Mouse (Mus musculus) left cerebral cortex, postnatal 25 days (tissue): Measurements from ENCODE around the gene Vwa8. TPM values are rescaled to one million over a fixed set of nuclear protein-coding genes. Genes with fewer than 3 reads are reported as not detected.
"Not testable (repeated sequence)": the region's sequence is repeated elsewhere in the genome, so short reads cannot be mapped to it uniquely, and the experiment has no call there.

Experiments
- DNase-seq, 2 experiments: peaks; one replicate each; pipeline ENCODE4 v3.0.0; 2022; ENCODE audit warnings: low spot score in 2 of 2, mixed read lengths in 1 of 2
- intact Hi-C: fragments of 180-260 bp; cut with DNase I; formaldehyde crosslinking; loops from one replicate; pipeline ENCODE4 v1.15.1; 2025
- total RNA-seq, 2 experiments: library from RNA; stranded (reverse); gene quantifications; 2 replicates each; pipeline ENCODE4 v1.2.3; 2021

Vwa8 gene
- total RNA-seq, 2 experiments from 2014 or later, result 24.5 to 29.2 TPM

- intact Hi-C loops, result loop anchor here (2.0 to 5.0 kb wide), 2 partner anchors 41 to 210 kb away; partner anchors contain the start of gene Dgkh
- peak; percentile 72 to 95 for DNase-seq
Measured at GRCm38 (mm10) chr14:78941741-78942475, 93.1 kb downstream of the Vwa8 start.

- intact Hi-C loops, result no loop called here
- peak in 1 of 2 experiments; percentile 19 for DNase-seq
Measured at GRCm38 (mm10) chr14:78955745-78956144, 106.9 kb downstream of the Vwa8 start.

GRCm38 (mm10) chr14:78970621-78971020, 121.8 kb downstream of the Vwa8 start:
- intact Hi-C loops, result no loop called here
- no peak for DNase-seq

- intact Hi-C loops, result no loop called here
Measured at GRCm38 (mm10) chr14:78972424-78972823, 123.6 kb downstream of the Vwa8 start.

GRCm38 (mm10) chr14:78983104-78983503, 134.3 kb downstream of the Vwa8 start:
- DNase-seq, result no peak
- intact Hi-C loops, result no loop called here

More at GRCm38 (mm10) chr14:78972424-78972823, 123.6 kb downstream of the Vwa8 start:
- DNase-seq, result no peak

- intact Hi-C loops, result no loop called here
- peak; percentile 31 to 64 for DNase-seq
Measured at GRCm38 (mm10) chr14:78984296-78984695, 135.4 kb downstream of the Vwa8 start.

- peak in 1 of 2 experiments; percentile 59 for DNase-seq
- intact Hi-C loops, result no loop called here
Measured at GRCm38 (mm10) chr14:78987543-78987942, 138.7 kb downstream of the Vwa8 start.

GRCm38 (mm10) chr14:78992456-78992855, 143.6 kb downstream of the Vwa8 start:
- intact Hi-C loops, result no loop called here
- DNase-seq, result no peak

GRCm38 (mm10) chr14:78993515-78993914, 144.7 kb downstream of the Vwa8 start:
- intact Hi-C loops, result no loop called here
- no peak for DNase-seq

- DNase-seq, result no peak
- intact Hi-C loops, result no loop called here
Measured at GRCm38 (mm10) chr14:78996359-78996758, 147.5 kb downstream of the Vwa8 start.

- DNase-seq, result no peak
- intact Hi-C loops, result no loop called here
Measured at GRCm38 (mm10) chr14:79003576-79003975, 154.7 kb downstream of the Vwa8 start.

- intact Hi-C loops, result not testable (repeated sequence)
Measured at GRCm38 (mm10) chr14:79017710-79018109, 168.9 kb downstream of the Vwa8 start.

GRCm38 (mm10) chr14:79018564-79018963, 169.7 kb downstream of the Vwa8 start:
- intact Hi-C loops, result no loop called here
- DNase-seq, result no peak

More at GRCm38 (mm10) chr14:79017710-79018109, 168.9 kb downstream of the Vwa8 start:
- not testable (repeated sequence) for DNase-seq

GRCm38 (mm10) chr14:79021725-79022124, 172.9 kb downstream of the Vwa8 start:
- DNase-seq, result no peak
- intact Hi-C loops, result no loop called here

GRCm38 (mm10) chr14:79028996-79029575, 180.2 kb downstream of the Vwa8 start:
- intact Hi-C loops, result no loop called here
- DNase-seq, result no peak

GRCm38 (mm10) chr14:79030715-79031114, 181.9 kb downstream of the Vwa8 start:
- intact Hi-C loops, result no loop called here
- DNase-seq, result no peak

- DNase-seq, result no peak
- intact Hi-C loops, result no loop called here
Measured at GRCm38 (mm10) chr14:79031230-79031740, 182.4 kb downstream of the Vwa8 start.

GRCm38 (mm10) chr14:79033396-79033795, 184.5 kb downstream of the Vwa8 start:
- no peak for DNase-seq
- intact Hi-C loops, result no loop called here

- intact Hi-C loops, result no loop called here
- DNase-seq, result no peak
Measured at GRCm38 (mm10) chr14:79034511-79034913, 185.7 kb downstream of the Vwa8 start.

- no peak for DNase-seq
- intact Hi-C loops, result no loop called here
Measured at GRCm38 (mm10) chr14:79035575-79035974, 186.7 kb downstream of the Vwa8 start.

- intact Hi-C loops, result no loop called here
- DNase-seq, result no peak
Measured at GRCm38 (mm10) chr14:79047186-79047585, 198.3 kb downstream of the Vwa8 start.
